Mouse (Mus musculus) stomach, embryonic 16.5 days (tissue): ENCODE results near the gene Ubxn11. TPM values are rescaled to one million over a fixed set of nuclear protein-coding genes. Genes with fewer than 3 reads are reported as not detected.
A peak's percentile ranks its signal among the peaks of the same experiment; 100 is the strongest.

Experiments
- ATAC-seq: fragments of 200-750 bp; cut with Nextera tagmentation; 2 replicates; pipeline ENCODE4 v1.8.0; 2017; ENCODE audit warnings: moderate number of reproducible peaks, moderate TSS enrichment; ENCODE audit not compliant: insufficient read depth, low FRiP score
- H3K27ac ChIP-seq: fragments of 300-500 bp; sonication (generic); 2 replicates; pipeline ENCODE4 v1.5.1; 2014; ENCODE audit warnings: low read length
- H3K27me3 ChIP-seq: fragments of 300-500 bp; sonication (generic); 2 replicates; pipeline ENCODE4 v1.6.1; 2014; ENCODE audit warnings: low read length, control low read depth, mixed read lengths; ENCODE audit not compliant: control insufficient read depth, insufficient read depth
- H3K36me3 ChIP-seq: fragments of 300-500 bp; sonication (generic); 2 replicates; pipeline ENCODE4 v1.6.1; 2014; ENCODE audit warnings: low read length; ENCODE audit not compliant: control insufficient read depth, insufficient read depth
- H3K4me1 ChIP-seq: fragments of 300-500 bp; sonication (generic); 2 replicates; pipeline ENCODE4 v1.6.1; 2014; ENCODE audit warnings: low read length, control low read depth, mixed read lengths; ENCODE audit not compliant: control insufficient read depth, insufficient read depth
- H3K4me2 ChIP-seq: fragments of 300-500 bp; sonication (generic); 2 replicates; pipeline ENCODE4 v1.6.1; 2014; ENCODE audit warnings: low read depth, low read length, mixed read lengths
- H3K4me3 ChIP-seq: fragments of 300-500 bp; sonication (generic); replicated peaks from 2 replicates; pipeline ENCODE4 v1.5.1; 2014; ENCODE audit warnings: mild to moderate bottlenecking, low read length
- H3K9ac ChIP-seq: fragments of 300-500 bp; sonication (generic); 2 replicates; pipeline ENCODE4 v1.6.1; 2014; ENCODE audit warnings: low read length
- H3K9me3 ChIP-seq: fragments of 300-500 bp; sonication (generic); replicated peaks from 2 replicates; pipeline ENCODE4 v1.6.1; 2016; ENCODE audit warnings: low read length, control low read depth; ENCODE audit not compliant: control insufficient read depth
- WGBS: fragments of 180-500 bp; shearing (Covaris S2); extraction: QIAGEN DNeasy Blood & Tissue Kit; methylation state at CpG from one replicate; pipeline ENCODE4 v1.1.7; 2014; 5-methylcytosine and 5-hydroxymethylcytosine counted together
- polyA plus RNA-seq: library from polyadenylated mRNA; unstranded; fragments of >200 nt; fragmentation: Nextera tagmentation; extraction: Ambion mirVana; gene quantifications from 2 replicates; pipeline ENCODE4 v1.2.1, GENCODE M21; 2015

Gene Ubxn11
- polyA plus RNA-seq, 1 experiment from 2014 or later, result 6.4 TPM

- Histone ChIP-seq H3K4me2 (no peak overlapping the region), H3K4me1 (peaks cover 4% of the 10 kb centered on the region), H3K9ac (no peak overlapping the region), H3K9me3 (no peaks in the 10 kb centered on the region), H3K36me3 (no peaks in the 10 kb centered on the region), H3K4me3 (no peak overlapping the region), H3K27ac (no peak overlapping the region), H3K27me3 (no peaks in the 10 kb centered on the region)
- ATAC-seq, result no peak
- WGBS, result 86% methylated on average over 4 of the region's 4 CpGs
Observed at GRCm38 (mm10) chr4:134084999-134085398, 17.4 kb upstream of the Ubxn11 start.

GRCm38 (mm10) chr4:134087412-134087811 lies 15.0 kb upstream of the Ubxn11 start:
- no peaks in the 10 kb centered on the region; the same call in 1 of the 2 replicates for H3K4me1 ChIP-seq
- H3K9me3 ChIP-seq, result no peaks in the 10 kb centered on the region
- H3K27me3 ChIP-seq, result no peaks in the 10 kb centered on the region
- H3K27ac ChIP-seq, result no peak overlapping the region
- no peak overlapping the region for H3K4me2 ChIP-seq
- peak; percentile 54; the same call in 1 of the 2 replicates for ATAC-seq
- WGBS, result 26% methylated on average over 7 of the region's 7 CpGs
- H3K9ac ChIP-seq, result no peak overlapping the region
- H3K36me3 ChIP-seq, result no peaks in the 10 kb centered on the region
- H3K4me3 ChIP-seq, result no peak overlapping the region

DNA sequence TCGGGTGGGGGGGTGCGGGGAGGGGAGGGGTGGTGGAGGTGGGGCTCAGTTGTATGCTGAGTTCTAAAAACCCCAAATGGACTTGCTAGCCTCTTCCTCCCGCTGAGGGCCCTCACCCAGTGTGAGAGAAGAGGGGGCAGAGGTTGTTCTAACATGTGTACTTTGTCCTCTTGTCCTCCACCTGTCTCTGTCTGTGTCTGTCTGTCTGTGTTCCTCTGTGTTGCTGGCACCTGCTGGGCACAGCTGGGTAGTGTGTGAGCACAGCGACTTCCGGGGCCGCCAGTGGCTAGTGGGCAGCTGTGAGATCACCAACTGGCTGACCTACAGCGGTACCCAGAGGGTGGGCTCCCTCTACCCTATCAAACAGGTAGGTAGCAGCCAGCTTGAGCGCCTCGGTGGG lies 13.3 kb upstream of the Ubxn11 start:
- no peaks in the 10 kb centered on the region for H3K9me3 ChIP-seq
- no peaks in the 10 kb centered on the region for H3K4me1 ChIP-seq
- H3K27me3 ChIP-seq, result no peaks in the 10 kb centered on the region
- ATAC-seq, result no peak
- H3K4me2 ChIP-seq, result no peak overlapping the region
- no peak overlapping the region for H3K4me3 ChIP-seq
- 79% methylated on average over 9 of the region's 9 CpGs for WGBS
- H3K9ac ChIP-seq, result no peak overlapping the region
- H3K27ac ChIP-seq, result no peak overlapping the region
- H3K36me3 ChIP-seq, result no peaks in the 10 kb centered on the region

DNA sequence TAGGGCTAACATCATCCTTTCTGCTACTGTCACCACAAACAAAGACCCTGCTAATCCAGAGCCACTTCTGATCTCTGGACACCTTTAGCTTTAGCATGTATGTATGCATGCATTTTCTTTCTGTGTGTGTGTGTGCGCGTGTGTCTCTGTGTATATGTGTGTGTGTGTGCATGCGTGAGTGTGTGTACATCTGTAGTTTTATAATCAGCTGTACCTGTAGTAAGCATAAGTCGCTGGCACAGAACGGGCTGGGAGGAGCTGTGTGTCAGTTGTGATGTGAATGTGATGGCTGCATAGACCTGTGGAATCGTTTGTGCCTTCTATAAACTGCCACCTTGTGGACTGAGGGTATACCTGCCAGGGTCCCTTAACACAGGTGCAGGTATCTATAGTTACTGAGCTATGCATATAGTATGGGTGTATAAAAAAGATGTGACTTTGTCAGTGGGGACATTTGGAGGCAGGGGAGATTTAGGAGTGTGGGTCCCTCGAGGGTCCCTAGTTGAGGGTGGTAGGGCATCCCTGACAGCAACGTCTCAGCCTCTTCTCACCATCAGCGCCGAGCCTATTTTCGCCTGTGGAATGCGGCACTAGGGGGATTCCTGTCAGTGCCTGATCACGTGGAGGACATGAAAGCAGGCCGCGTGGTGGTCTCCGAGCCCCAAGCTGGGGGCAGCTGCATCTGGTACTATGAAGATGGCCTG lies 11.7 kb upstream of the Ubxn11 start:
- ATAC-seq, result no peak
- Histone ChIP-seq H3K4me3 (no peak overlapping the region), H3K4me1 (no peaks in the 10 kb centered on the region), H3K9ac (no peak overlapping the region), H3K4me2 (no peak overlapping the region), H3K36me3 (no peaks in the 10 kb centered on the region), H3K9me3 (no peaks in the 10 kb centered on the region), H3K27me3 (no peaks in the 10 kb centered on the region), H3K27ac (no peak overlapping the region)
- 80% methylated on average over 16 of the region's 16 CpGs for WGBS

GRCm38 (mm10) chr4:134091225-134091529 lies 11.2 kb upstream of the Ubxn11 start:
- Histone ChIP-seq H3K9ac (no peak overlapping the region), H3K9me3 (no peaks in the 10 kb centered on the region), H3K27ac (no peak overlapping the region), H3K36me3 (no peaks in the 10 kb centered on the region), H3K27me3 (no peaks in the 10 kb centered on the region), H3K4me3 (no peak overlapping the region), H3K4me1 (no peaks in the 10 kb centered on the region), H3K4me2 (no peak overlapping the region)
- WGBS, result 84% methylated on average over 6 of the region's 6 CpGs
- no peak for ATAC-seq

GRCm38 (mm10) chr4:134092382-134093288 lies 9.7 kb upstream of the Ubxn11 start:
- 70% methylated on average over 6 of the region's 6 CpGs for WGBS
- H3K4me3 ChIP-seq, result no peak overlapping the region

GRCm38 (mm10) chr4:134094004-134094564 lies 8.3 kb upstream of the Ubxn11 start:
- Histone ChIP-seq H3K36me3 (no peaks in the 10 kb centered on the region), H3K27me3 (no peaks in the 10 kb centered on the region), H3K9ac (no peak overlapping the region), H3K9me3 (no peaks in the 10 kb centered on the region), H3K4me1 (no peaks in the 10 kb centered on the region), H3K4me2 (no peak overlapping the region), H3K27ac (no peak overlapping the region), H3K4me3 (peak overlapping the region; percentile 5; the same call in 1 of the 2 replicates)
- WGBS, result 79% methylated on average over 7 of the region's 7 CpGs
- ATAC-seq, result no peak

More at GRCm38 (mm10) chr4:134092382-134093288, 9.7 kb upstream of the Ubxn11 start:
- Histone ChIP-seq H3K36me3 (no peaks in the 10 kb centered on the region), H3K27me3 (no peaks in the 10 kb centered on the region), H3K9me3 (no peaks in the 10 kb centered on the region), H3K4me1 (no peaks in the 10 kb centered on the region), H3K4me2 (no peak overlapping the region), H3K27ac (no peak overlapping the region), H3K9ac (no peak overlapping the region)
- ATAC-seq, result no peak

- WGBS, result 55% methylated on average over 3 of the region's 3 CpGs
- Histone ChIP-seq H3K4me2 (no peak within 1 kb of the TSS), H3K36me3 (no peaks in the 10 kb centered on the region), H3K4me3 (peak within 1 kb of the TSS; percentile 5; the same call in 1 of the 2 replicates), H3K27me3 (no peaks in the 10 kb centered on the region), H3K27ac (0 out of 2 replicates have a peak within 1 kb of the TSS, but pooled peaks have one; percentile 11), H3K9me3 (no peaks in the 10 kb centered on the region), H3K4me1 (no peaks in the 10 kb centered on the region), H3K9ac (no peak within 1 kb of the TSS)
- ATAC-seq, result no peak
Observed at GRCm38 (mm10) chr4:134094923-134095547, 7.3 kb upstream of the Ubxn11 start, which contains the start of gene Cd52. Gene Cd52, minus strand, starts transcription at chr4:134095082.
